Mouse (Mus musculus) forebrain, postnatal 0 days (tissue): Measurements from ENCODE around the gene Prc1. TPM values are rescaled to one million over a fixed set of nuclear protein-coding genes. Genes with fewer than 3 reads are reported as not detected.

ENCODE experiments used
- ATAC-seq: fragments of 200-750 bp; cut with Nextera tagmentation; 2 replicates; pipeline ENCODE4 v1.8.0; 2017; ENCODE audit warnings: mild to moderate bottlenecking, moderate library complexity
- DNase-seq: peaks from one replicate; pipeline ENCODE4 v3.0.0-alpha.2; 2015
- H3K27ac ChIP-seq: fragments of 300-500 bp; sonication (generic); 2 replicates; pipeline ENCODE4 v1.5.1; 2014; ENCODE audit warnings: low read depth, mild to moderate bottlenecking, antibody characterized with exemption, low read length, moderate library complexity, mixed read lengths
- H3K27me3 ChIP-seq: fragments of 300-500 bp; sonication (generic); 2 replicates; pipeline ENCODE4 v1.6.1; 2014; ENCODE audit warnings: mild to moderate bottlenecking, low read length, mixed read lengths; ENCODE audit not compliant: insufficient read depth
- H3K36me3 ChIP-seq: fragments of 300-500 bp; sonication (generic); 2 replicates; pipeline ENCODE4 v1.6.1; 2014; ENCODE audit warnings: mild to moderate bottlenecking, moderate library complexity; ENCODE audit not compliant: insufficient read depth
- H3K4me1 ChIP-seq: fragments of 300-500 bp; sonication (generic); 2 replicates; pipeline ENCODE4 v1.6.1; 2014; ENCODE audit warnings: antibody characterized with exemption; ENCODE audit not compliant: insufficient read depth
- H3K4me2 ChIP-seq: fragments of 300-500 bp; sonication (generic); 2 replicates; pipeline ENCODE4 v1.6.1; 2014; ENCODE audit warnings: low read depth, mild to moderate bottlenecking, moderate library complexity
- H3K4me3 ChIP-seq: fragments of 300-500 bp; sonication (generic); 2 replicates; pipeline ENCODE4 v1.5.1; 2014; ENCODE audit warnings: low read depth, low read length, mixed read lengths
- H3K9ac ChIP-seq: fragments of 300-500 bp; sonication (generic); 2 replicates; pipeline ENCODE4 v1.6.1; 2014; ENCODE audit warnings: mild to moderate bottlenecking
- H3K9me3 ChIP-seq: fragments of 300-500 bp; sonication (generic); 2 replicates; pipeline ENCODE4 v1.6.1; 2016; ENCODE audit warnings: low read length
- CTCF ChIP-seq: sonication (generic); IDR thresholded peaks from 2 replicates; pipeline ENCODE4 v1.5.1; 2016; ENCODE audit warnings: antibody characterized with exemption, control low read depth, low read depth
- WGBS: fragments of 180-500 bp; shearing (Covaris S2); extraction: QIAGEN DNeasy Blood & Tissue Kit; methylation state at CpG from one replicate; pipeline ENCODE4 v1.1.7; 2014; 5-methylcytosine and 5-hydroxymethylcytosine counted together
- polyA plus RNA-seq: library from polyadenylated mRNA; unstranded; fragments of >200 nt; fragmentation: Nextera tagmentation; extraction: Ambion mirVana; gene quantifications from 2 replicates; pipeline ENCODE4 v1.2.1, GENCODE M21; 2015
- total RNA-seq: library from RNA; depleted of rRNA; stranded (reverse); fragments of >200 nt; gene quantifications from 2 replicates; pipeline ENCODE4 v1.2.3, GENCODE M21; 2014; rRNA removed

Prc1 gene
- total and polyA plus RNA-seq, 2 experiments from 2014 or later = 17.1 to 23.9 TPM

- ATAC-seq (no peak), DNase-seq (no peak)
- Histone ChIP-seq H3K4me3 (no peak overlapping the region), H3K9me3 (no peaks in the 10 kb centered on the region), H3K4me2 (no peak overlapping the region), H3K27ac (no peak overlapping the region), H3K27me3 (no peaks in the 10 kb centered on the region), H3K36me3 (peaks cover 88% of the 10 kb centered on the region), H3K9ac (no peak overlapping the region), H3K4me1 (no peaks in the 10 kb centered on the region)
- 86% methylated on average over 13 of the region's 13 CpGs for WGBS
- TF ChIP-seq CTCF = no peak
Observed at GRCm38 (mm10) chr7:80356351-80356750, 62.1 kb downstream of the Prc1 start.

- WGBS = 17% methylated on average over 8 of the region's 8 CpGs
- no peak for DNase-seq
Observed at GRCm38 (mm10) chr7:80357156-80357555, 62.9 kb downstream of the Prc1 start.

DNA sequence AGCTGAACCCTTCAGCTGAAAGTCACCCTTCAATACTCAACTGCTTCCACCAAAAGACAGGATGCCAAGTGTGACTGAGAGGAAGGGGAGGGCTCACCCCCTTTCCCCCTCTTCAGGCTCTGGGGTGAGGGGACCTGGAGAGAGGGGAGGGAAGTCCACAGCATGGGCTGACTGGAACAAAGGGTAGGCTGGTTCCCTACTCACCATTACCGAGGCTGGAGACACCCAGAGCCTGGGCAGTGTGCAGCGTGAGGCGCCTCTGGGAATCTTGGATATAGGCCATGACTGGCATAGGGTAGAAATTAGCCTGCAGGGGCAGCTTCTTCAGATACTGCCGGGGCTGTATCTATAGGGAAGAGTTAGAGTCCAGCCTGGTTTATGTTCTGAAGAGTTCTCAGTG, 63.8 kb downstream of the Prc1 start:
- H3K4me1 ChIP-seq = no peaks in the 10 kb centered on the region
- H3K9ac ChIP-seq = no peak overlapping the region
- peaks cover 89% of the 10 kb centered on the region for H3K36me3 ChIP-seq
- H3K9me3 ChIP-seq = no peaks in the 10 kb centered on the region
- 47% methylated on average over 4 of the region's 4 CpGs for WGBS
- H3K27me3 ChIP-seq = no peaks in the 10 kb centered on the region
- ATAC-seq = no peak
- no peak for DNase-seq
- no peak overlapping the region for H3K4me2 ChIP-seq
- TF ChIP-seq CTCF = no peak
- H3K4me3 ChIP-seq = no peak overlapping the region
- no peak overlapping the region for H3K27ac ChIP-seq

More at GRCm38 (mm10) chr7:80357156-80357555, 62.9 kb downstream of the Prc1 start:
- no peak for TF ChIP-seq CTCF
- Histone ChIP-seq H3K27ac (no peak overlapping the region), H3K9ac (no peak overlapping the region), H3K4me3 (no peak overlapping the region), H3K4me2 (no peak overlapping the region), H3K36me3 (peaks cover 89% of the 10 kb centered on the region), H3K9me3 (no peaks in the 10 kb centered on the region), H3K4me1 (no peaks in the 10 kb centered on the region), H3K27me3 (no peaks in the 10 kb centered on the region)
- ATAC-seq = peak; percentile 83

GRCm38 (mm10) chr7:80360435-80360834, 66.2 kb downstream of the Prc1 start:
- peaks cover 89% of the 10 kb centered on the region for H3K36me3 ChIP-seq
- no peak for TF ChIP-seq CTCF
- H3K27ac ChIP-seq = no peak overlapping the region
- no peak overlapping the region for H3K4me3 ChIP-seq
- no peak for DNase-seq
- H3K9me3 ChIP-seq = no peaks in the 10 kb centered on the region
- H3K4me1 ChIP-seq = no peaks in the 10 kb centered on the region
- H3K27me3 ChIP-seq = no peaks in the 10 kb centered on the region
- H3K4me2 ChIP-seq = no peak overlapping the region
- ATAC-seq = no peak
- H3K9ac ChIP-seq = no peak overlapping the region
- 81% methylated on average over 3 of the region's 3 CpGs for WGBS

DNA sequence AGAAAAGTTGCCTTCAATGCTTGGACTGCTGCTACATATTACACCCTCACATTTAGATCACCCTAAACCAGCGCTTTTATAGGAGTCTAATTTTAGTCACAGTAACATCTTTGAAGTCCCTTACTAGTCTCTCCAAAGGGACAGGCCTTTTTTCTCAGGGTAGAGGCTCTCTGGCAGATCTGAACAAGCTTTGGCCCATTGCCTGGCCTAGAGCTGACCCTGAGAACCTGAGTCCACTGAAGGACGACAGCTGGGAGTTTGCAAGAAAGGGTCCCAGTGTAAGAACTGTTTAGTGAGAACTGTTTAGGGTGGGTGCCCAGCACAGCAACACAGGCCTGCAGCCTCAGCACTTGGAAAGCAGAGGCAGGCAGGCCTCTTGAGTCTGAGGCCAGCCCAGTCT, 71.5 kb downstream of the Prc1 start:
- Histone ChIP-seq H3K4me3 (no peak overlapping the region), H3K4me2 (no peak overlapping the region), H3K4me1 (no peaks in the 10 kb centered on the region), H3K27me3 (no peaks in the 10 kb centered on the region), H3K9me3 (no peaks in the 10 kb centered on the region), H3K36me3 (peaks cover 65% of the 10 kb centered on the region), H3K27ac (no peak overlapping the region), H3K9ac (no peak overlapping the region)
- no peak for TF ChIP-seq CTCF
- 78% methylated on average over 2 of the region's 2 CpGs for WGBS
- DNase-seq (no peak), ATAC-seq (no peak)

Other genes with a start within 250 kb of the Prc1 start
- 143 and 145 TPM in 2 replicates for gene Idh2, start 179.1 kb upstream of the Prc1 start, total RNA-seq
- 110 and 128 TPM in 2 replicates for gene Idh2, start 179.1 kb upstream of the Prc1 start, polyA plus RNA-seq
- gene Sema4b, start 107.6 kb upstream of the Prc1 start, total RNA-seq = 24.5 and 35.6 TPM in 2 replicates
- gene Sema4b, start 107.6 kb upstream of the Prc1 start, polyA plus RNA-seq = 17.0 and 22.4 TPM in 2 replicates
- 11.3 and 16.4 TPM in 2 replicates for gene Cib1, start 61.6 kb upstream of the Prc1 start, total RNA-seq
- 29.0 and 29.3 TPM in 2 replicates for gene Cib1, start 61.6 kb upstream of the Prc1 start, polyA plus RNA-seq
- gene Gdpgp1, start 61.6 kb upstream of the Prc1 start, total RNA-seq = 4.1 and 5.8 TPM in 2 replicates
- 1.3 and 2.6 TPM in 2 replicates for gene Gdpgp1, start 61.6 kb upstream of the Prc1 start, polyA plus RNA-seq
- gene Ttll13, start 48.1 kb upstream of the Prc1 start, total RNA-seq = 0.48 and 2.0 TPM in 2 replicates
- 1.4 and 1.5 TPM in 2 replicates for gene Ttll13, start 48.1 kb upstream of the Prc1 start, polyA plus RNA-seq
- 67.2 and 74.9 TPM in 2 replicates for gene Ngrn, start 33.2 kb upstream of the Prc1 start, total RNA-seq
- gene Ngrn, start 33.2 kb upstream of the Prc1 start, polyA plus RNA-seq = 71.4 and 72.0 TPM in 2 replicates
- gene Vps33b, start 24.8 kb upstream of the Prc1 start, total RNA-seq = 37.5 and 41.0 TPM in 2 replicates
- 8.3 and 15.0 TPM in 2 replicates for gene Vps33b, start 24.8 kb upstream of the Prc1 start, polyA plus RNA-seq
- gene Rccd1, start 30.0 kb downstream of the Prc1 start, total RNA-seq = 25.2 and 38.9 TPM in 2 replicates
- gene Rccd1, start 30.0 kb downstream of the Prc1 start, polyA plus RNA-seq = 3.5 and 7.0 TPM in 2 replicates
- 49.2 and 69.4 TPM in 2 replicates for gene Unc45a, start 46.6 kb downstream of the Prc1 start, total RNA-seq
- 35.2 and 50.1 TPM in 2 replicates for gene Unc45a, start 46.6 kb downstream of the Prc1 start, polyA plus RNA-seq
- gene Hddc3, start 48.7 kb downstream of the Prc1 start, total RNA-seq = 33.2 and 44.4 TPM in 2 replicates
- 14.6 and 16.7 TPM in 2 replicates for gene Hddc3, start 48.7 kb downstream of the Prc1 start, polyA plus RNA-seq
- gene Man2a2, start 76.9 kb downstream of the Prc1 start, total RNA-seq = 49.4 and 54.8 TPM in 2 replicates
- gene Man2a2, start 76.9 kb downstream of the Prc1 start, polyA plus RNA-seq = 6.5 and 12.0 TPM in 2 replicates
- gene Fes, start 93.5 kb downstream of the Prc1 start, total RNA-seq = 4.5 and 6.4 TPM in 2 replicates
- gene Fes, start 93.5 kb downstream of the Prc1 start, polyA plus RNA-seq = 2.5 and 2.8 TPM in 2 replicates
- 16.9 and 21.8 TPM in 2 replicates for gene Furin, start 111.0 kb downstream of the Prc1 start, total RNA-seq
- 6.8 and 7.7 TPM in 2 replicates for gene Furin, start 111.0 kb downstream of the Prc1 start, polyA plus RNA-seq
- gene Blm, start 240.7 kb downstream of the Prc1 start, total RNA-seq = 7.1 and 10.4 TPM in 2 replicates
- gene Blm, start 240.7 kb downstream of the Prc1 start, polyA plus RNA-seq = 3.1 and 5.5 TPM in 2 replicates